Mouse (Mus musculus): ENCODE results near the gene Mbnl1.

DNA sequence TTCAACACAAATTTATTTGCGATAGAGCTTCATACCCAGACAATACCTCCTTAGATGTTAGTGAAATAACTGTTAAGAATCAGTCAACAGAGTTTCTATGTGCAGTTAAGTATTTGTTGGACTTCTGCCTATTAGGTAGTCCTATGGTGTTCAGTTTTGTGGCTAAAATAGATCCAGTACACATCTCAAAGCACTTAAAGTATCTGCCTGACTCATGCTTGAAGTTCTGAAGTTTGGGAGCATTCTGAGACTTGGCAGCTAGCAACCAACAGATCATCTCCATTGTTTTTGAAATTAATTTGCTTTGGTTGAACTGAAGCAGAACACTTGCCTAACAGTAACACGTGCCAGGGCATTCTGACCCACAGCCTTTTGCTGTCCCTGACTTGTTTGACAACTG is 59.2 kb downstream of the Mbnl1 start:
- TF ChIP-seq CTCF (IDR thresholded peaks at IDR 0.05; ENCODE audit: low read depth), result no peak
- TF ChIP-seq EP300 (IDR thresholded peaks at IDR 0.05; ENCODE audit: low read depth), result no peak

Measured in heart, postnatal 0 days (tissue).